Mouse (Mus musculus) kidney, postnatal 0 days (tissue): ENCODE measurements around the gene Spdl1. TPM values are rescaled to one million over a fixed set of nuclear protein-coding genes. Genes with fewer than 3 reads are reported as not detected.

Experiments
- ATAC-seq: fragments of 200-750 bp; cut with Nextera tagmentation; replicated peaks from 2 replicates; pipeline ENCODE4 v1.8.0; 2017; ENCODE audit warnings: low read depth, moderate number of reproducible peaks, moderate TSS enrichment, moderate library complexity; ENCODE audit not compliant: low FRiP score
- DNase-seq: peaks from one replicate; pipeline ENCODE4 v3.0.0-alpha.2; 2016; ENCODE audit warnings: low spot score
- H3K27ac ChIP-seq: fragments of 300-500 bp; sonication (generic); 2 replicates; pipeline ENCODE4 v1.5.1; 2014; ENCODE audit warnings: mild to moderate bottlenecking
- H3K27me3 ChIP-seq: fragments of 300-500 bp; sonication (generic); 2 replicates; pipeline ENCODE4 v1.6.1; 2014; ENCODE audit warnings: low read length, mixed read lengths; ENCODE audit not compliant: insufficient read depth
- H3K36me3 ChIP-seq: fragments of 300-500 bp; sonication (generic); 2 replicates; pipeline ENCODE4 v1.6.1; 2014; ENCODE audit warnings: low read length, mixed read lengths; ENCODE audit not compliant: insufficient read depth
- H3K4me1 ChIP-seq: fragments of 300-500 bp; sonication (generic); replicated peaks from 2 replicates; pipeline ENCODE4 v1.6.1; 2014; ENCODE audit warnings: antibody characterized with exemption, low read length, mixed read lengths; ENCODE audit not compliant: insufficient read depth
- H3K4me2 ChIP-seq: fragments of 300-500 bp; sonication (generic); 2 replicates; pipeline ENCODE4 v1.6.1; 2014; ENCODE audit warnings: mild to moderate bottlenecking, low read length, moderate library complexity, mixed read lengths
- H3K4me3 ChIP-seq: fragments of 300-500 bp; sonication (generic); replicated peaks from 2 replicates; pipeline ENCODE4 v1.5.1; 2014; ENCODE audit warnings: low read depth, low read length
- H3K9ac ChIP-seq: fragments of 300-500 bp; sonication (generic); 2 replicates; pipeline ENCODE4 v1.6.1; 2014; ENCODE audit warnings: low read depth, low read length
- H3K9me3 ChIP-seq: fragments of 300-500 bp; sonication (generic); replicated peaks from 2 replicates; pipeline ENCODE4 v1.6.1; 2016; ENCODE audit warnings: low read length, inconsistent platforms, mixed read lengths
- CTCF ChIP-seq: IDR thresholded peaks from 2 replicates; pipeline ENCODE4 v1.5.1; 2016; ENCODE audit warnings: antibody characterized with exemption, low read depth, mild to moderate bottlenecking, moderate library complexity
- WGBS: fragments of 180-500 bp; shearing (Covaris S2); extraction: QIAGEN DNeasy Blood & Tissue Kit; methylation state at CpG from one replicate; pipeline ENCODE4 v1.1.7; 2014; 5-methylcytosine and 5-hydroxymethylcytosine counted together
- polyA plus RNA-seq: library from polyadenylated mRNA; unstranded; fragments of >200 nt; fragmentation: Nextera tagmentation; extraction: Ambion mirVana; gene quantifications from 2 replicates; pipeline ENCODE4 v1.2.1, GENCODE M21; 2015

Gene Spdl1
- polyA plus RNA-seq, 1 experiment from 2014 or later: 9.0 TPM

- no peak overlapping the region for H3K4me3 ChIP-seq
- no peak overlapping the region for H3K27ac ChIP-seq
- H3K9ac ChIP-seq: no peak overlapping the region
- peak; percentile 42 for DNase-seq
- H3K27me3 ChIP-seq: no peaks in the 10 kb centered on the region
- H3K9me3 ChIP-seq: no peaks in the 10 kb centered on the region
- TF ChIP-seq CTCF: no peak
- no peaks in the 10 kb centered on the region for H3K4me1 ChIP-seq
- H3K4me2 ChIP-seq: no peak overlapping the region
- WGBS: 54% methylated on average over 12 of the region's 12 CpGs
- H3K36me3 ChIP-seq: no peaks in the 10 kb centered on the region
- peak; percentile 57; the same call in 1 of the 2 replicates for ATAC-seq
These were observed 62.0 kb downstream of the Spdl1 start for GRCm38 (mm10) chr11:34771221-34771986.

- Histone ChIP-seq H3K9me3 (no peaks in the 10 kb centered on the region), H3K4me2 (no peak overlapping the region), H3K4me3 (no peak overlapping the region), H3K27ac (no peak overlapping the region), H3K36me3 (no peaks in the 10 kb centered on the region), H3K4me1 (no peaks in the 10 kb centered on the region), H3K27me3 (no peaks in the 10 kb centered on the region), H3K9ac (no peak overlapping the region)
- ATAC-seq (no peak), DNase-seq (no peak)
- WGBS: 38% methylated on average over 4 of the region's 4 CpGs
- TF ChIP-seq CTCF: no peak
These were observed 62.8 kb downstream of the Spdl1 start for GRCm38 (mm10) chr11:34770666-34771065.

- Histone ChIP-seq H3K9me3 (no peaks in the 10 kb centered on the region), H3K4me2 (no peak overlapping the region), H3K4me3 (no peak overlapping the region), H3K36me3 (no peaks in the 10 kb centered on the region), H3K27ac (no peak overlapping the region), H3K27me3 (no peaks in the 10 kb centered on the region), H3K4me1 (no peaks in the 10 kb centered on the region), H3K9ac (no peak overlapping the region)
- DNase-seq: no peak
- 91% methylated on average over 8 of the region's 8 CpGs for WGBS
- ATAC-seq: no peak
- no peak for TF ChIP-seq CTCF
These were observed 63.5 kb downstream of the Spdl1 start for GRCm38 (mm10) chr11:34769946-34770345.

- Histone ChIP-seq H3K4me2 (no peak overlapping the region), H3K9ac (no peak overlapping the region), H3K27ac (no peak overlapping the region), H3K4me3 (no peak overlapping the region), H3K9me3 (no peaks in the 10 kb centered on the region), H3K27me3 (no peaks in the 10 kb centered on the region), H3K36me3 (no peaks in the 10 kb centered on the region), H3K4me1 (no peaks in the 10 kb centered on the region)
- DNase-seq: no peak
- no peak for TF ChIP-seq CTCF
- no peak for ATAC-seq
- 82% methylated on average over 2 of the region's 2 CpGs for WGBS
These were observed 64.0 kb downstream of the Spdl1 start for GRCm38 (mm10) chr11:34769396-34769795.

GRCm38 (mm10) chr11:34763739-34764361 lies 69.6 kb downstream of the Spdl1 start:
- no peaks in the 10 kb centered on the region for H3K4me1 ChIP-seq

GRCm38 (mm10) chr11:34762570-34763127 lies 70.8 kb downstream of the Spdl1 start:
- H3K4me2 ChIP-seq: no peak overlapping the region
- no peaks in the 10 kb centered on the region for H3K27me3 ChIP-seq
- H3K9ac ChIP-seq: no peak overlapping the region
- TF ChIP-seq CTCF: no peak
- no peaks in the 10 kb centered on the region for H3K4me1 ChIP-seq
- WGBS: 87% methylated on average over 5 of the region's 5 CpGs
- no peak overlapping the region for H3K4me3 ChIP-seq
- ATAC-seq (no peak), DNase-seq (no peak)
- no peak overlapping the region for H3K27ac ChIP-seq
- no peaks in the 10 kb centered on the region for H3K36me3 ChIP-seq
- no peaks in the 10 kb centered on the region for H3K9me3 ChIP-seq

More at GRCm38 (mm10) chr11:34763739-34764361, 69.6 kb downstream of the Spdl1 start:
- no peak overlapping the region for H3K27ac ChIP-seq
- no peaks in the 10 kb centered on the region for H3K36me3 ChIP-seq
- H3K9ac ChIP-seq: no peak overlapping the region
- H3K27me3 ChIP-seq: no peaks in the 10 kb centered on the region
- no peak overlapping the region for H3K4me3 ChIP-seq
- ATAC-seq (no peak), DNase-seq (no peak)
- no peak for TF ChIP-seq CTCF
- WGBS: 78% methylated on average over 5 of the region's 5 CpGs
- no peaks in the 10 kb centered on the region for H3K9me3 ChIP-seq
- H3K4me2 ChIP-seq: no peak overlapping the region
